Mouse (Mus musculus) erythroid progenitor cell, adult 5-6 weeks (primary cell): ENCODE measurements around the gene Gm40460. TPM values are rescaled to one million over a fixed set of nuclear protein-coding genes. Genes with fewer than 3 reads are reported as not detected.

Experiments
- ATAC-seq: replicated peaks from 2 replicates; pipeline ENCODE4 v1.8.0; 2016; ENCODE audit warnings: moderate number of reproducible peaks, mild to moderate bottlenecking, moderate TSS enrichment, inconsistent platforms; ENCODE audit not compliant: poor library complexity, low FRiP score, severe bottlenecking
- total RNA-seq, 2 experiments: library from RNA; stranded (forward) in 1 of 2; stranded (reverse) in 1 of 2; fragments of 150-400 nt in 1 of 2; fragments of 186-747, 209-891 nt in 1 of 2; gene quantifications; 2 replicates each; pipeline versions ENCODE4 v1.2.3 to v1.2.4; 2015 to 2017; ENCODE audit warnings: low replicate concordance in 2 of 2

Gm40460 gene
- total RNA-seq, 2 experiments from 2014 or later = not detected

GRCm38 (mm10) chr7:142198748-142199147, 42.1 kb downstream of the Gm40460 start:
- ATAC-seq = no peak

Other genes starting within 250 kb of the Gm40460 start
- 74.6 and 92.6 TPM in 2 replicates for gene Mob2, start 180.0 kb downstream of the Gm40460 start, total RNA-seq (2015; ENCODE audit: low replicate concordance)
- 59.1 and 69.3 TPM in 2 replicates for gene Mob2, start 180.0 kb downstream of the Gm40460 start, total RNA-seq (2017; ENCODE audit: low replicate concordance)
- gene Dusp8, start 145.2 kb downstream of the Gm40460 start, total RNA-seq (2015; ENCODE audit: low replicate concordance) = 21.6 and 23.5 TPM in 2 replicates
- 8.1 and 11.2 TPM in 2 replicates for gene Dusp8, start 145.2 kb downstream of the Gm40460 start, total RNA-seq (2017; ENCODE audit: low replicate concordance)
- gene Gm45618, start 120.3 kb downstream of the Gm40460 start, total RNA-seq (2015; ENCODE audit: low replicate concordance) = not detected in 2 replicates
- not detected in 2 replicates for gene Gm45618, start 120.3 kb downstream of the Gm40460 start, total RNA-seq (2017; ENCODE audit: low replicate concordance)
- not detected in 2 replicates for gene Gm39115, start 105.0 kb downstream of the Gm40460 start, total RNA-seq (2015; ENCODE audit: low replicate concordance)
- not detected in 2 replicates for gene Gm39115, start 105.0 kb downstream of the Gm40460 start, total RNA-seq (2017; ENCODE audit: low replicate concordance)
- gene Gm45337, start 96.5 kb downstream of the Gm40460 start, total RNA-seq (2015; ENCODE audit: low replicate concordance) = not detected in 2 replicates
- gene Gm45337, start 96.5 kb downstream of the Gm40460 start, total RNA-seq (2017; ENCODE audit: low replicate concordance) = not detected in 2 replicates
- not detected in 2 replicates for gene Gm29735, start 84.0 kb downstream of the Gm40460 start, total RNA-seq (2015; ENCODE audit: low replicate concordance)
- not detected in 2 replicates for gene Gm29735, start 84.0 kb downstream of the Gm40460 start, total RNA-seq (2017; ENCODE audit: low replicate concordance)
- not detected in 2 replicates for gene Gm4553, start 75.3 kb downstream of the Gm40460 start, total RNA-seq (2015; ENCODE audit: low replicate concordance)
- not detected in 2 replicates for gene Gm4553, start 75.3 kb downstream of the Gm40460 start, total RNA-seq (2017; ENCODE audit: low replicate concordance)
- gene Krtap5-2, start 65.1 kb downstream of the Gm40460 start, total RNA-seq (2015; ENCODE audit: low replicate concordance) = not detected in 2 replicates
- not detected in 2 replicates for gene Krtap5-2, start 65.1 kb downstream of the Gm40460 start, total RNA-seq (2017; ENCODE audit: low replicate concordance)
- gene Gm10153, start 50.7 kb downstream of the Gm40460 start, total RNA-seq (2015; ENCODE audit: low replicate concordance) = not detected in 2 replicates
- gene Gm10153, start 50.7 kb downstream of the Gm40460 start, total RNA-seq (2017; ENCODE audit: low replicate concordance) = not detected in 2 replicates
- not detected in 2 replicates for gene Krtap5-3, start 39.7 kb downstream of the Gm40460 start, total RNA-seq (2015; ENCODE audit: low replicate concordance)
- not detected in 2 replicates for gene Krtap5-3, start 39.7 kb downstream of the Gm40460 start, total RNA-seq (2017; ENCODE audit: low replicate concordance)
- not detected in 2 replicates for gene Gm7579, start 29.2 kb downstream of the Gm40460 start, total RNA-seq (2015; ENCODE audit: low replicate concordance)
- not detected in 2 replicates for gene Gm7579, start 29.2 kb downstream of the Gm40460 start, total RNA-seq (2017; ENCODE audit: low replicate concordance)
- gene Krtap5-5, start 11.1 kb downstream of the Gm40460 start, total RNA-seq (2015; ENCODE audit: low replicate concordance) = not detected in 2 replicates
- not detected in 2 replicates for gene Krtap5-5, start 11.1 kb downstream of the Gm40460 start, total RNA-seq (2017; ENCODE audit: low replicate concordance)
- gene Gm2431, start 17.3 kb upstream of the Gm40460 start, total RNA-seq (2015; ENCODE audit: low replicate concordance) = not detected in 2 replicates
- gene Gm2431, start 17.3 kb upstream of the Gm40460 start, total RNA-seq (2017; ENCODE audit: low replicate concordance) = not detected in 2 replicates
- not detected in 2 replicates for gene Gm4559, start 33.3 kb upstream of the Gm40460 start, total RNA-seq (2015; ENCODE audit: low replicate concordance)
- gene Gm4559, start 33.3 kb upstream of the Gm40460 start, total RNA-seq (2017; ENCODE audit: low replicate concordance) = not detected in 2 replicates
- not detected in 2 replicates for gene Krtap5-1, start 56.0 kb upstream of the Gm40460 start, total RNA-seq (2015; ENCODE audit: low replicate concordance)
- not detected in 2 replicates for gene Krtap5-1, start 56.0 kb upstream of the Gm40460 start, total RNA-seq (2017; ENCODE audit: low replicate concordance)
- gene Krtap5-4, start 62.5 kb upstream of the Gm40460 start, total RNA-seq (2015; ENCODE audit: low replicate concordance) = not detected in 2 replicates
- gene Krtap5-4, start 62.5 kb upstream of the Gm40460 start, total RNA-seq (2017; ENCODE audit: low replicate concordance) = not detected in 2 replicates
- not detected in 2 replicates for gene Ifitm10, start 132.7 kb upstream of the Gm40460 start, total RNA-seq (2015; ENCODE audit: low replicate concordance)
- not detected in 2 replicates for gene Ifitm10, start 132.7 kb upstream of the Gm40460 start, total RNA-seq (2017; ENCODE audit: low replicate concordance)
- gene Gm49369, start 141.6 kb upstream of the Gm40460 start, total RNA-seq (2015; ENCODE audit: low replicate concordance) = not detected in 2 replicates
- 143 and 216 TPM in 2 replicates for gene Gm49369, start 141.6 kb upstream of the Gm40460 start, total RNA-seq (2017; ENCODE audit: low replicate concordance)
- 207 and 227 TPM in 2 replicates for gene Ctsd, start 147.0 kb upstream of the Gm40460 start, total RNA-seq (2015; ENCODE audit: low replicate concordance)
- gene Ctsd, start 147.0 kb upstream of the Gm40460 start, total RNA-seq (2017; ENCODE audit: low replicate concordance) = 161 and 184 TPM in 2 replicates
- not detected in 2 replicates for gene Syt8, start 193.8 kb upstream of the Gm40460 start, total RNA-seq (2015; ENCODE audit: low replicate concordance)
- not detected in 2 replicates for gene Syt8, start 193.8 kb upstream of the Gm40460 start, total RNA-seq (2017; ENCODE audit: low replicate concordance)
- gene Tnni2, start 200.7 kb upstream of the Gm40460 start, total RNA-seq (2015; ENCODE audit: low replicate concordance) = not detected in 2 replicates
- gene Tnni2, start 200.7 kb upstream of the Gm40460 start, total RNA-seq (2017; ENCODE audit: low replicate concordance) = not detected in 2 replicates
- 88.0 and 115 TPM in 2 replicates for gene Lsp1, start 219.7 kb upstream of the Gm40460 start, total RNA-seq (2015; ENCODE audit: low replicate concordance)
- 64.5 and 76.5 TPM in 2 replicates for gene Lsp1, start 219.7 kb upstream of the Gm40460 start, total RNA-seq (2017; ENCODE audit: low replicate concordance)